Mouse (Mus musculus): ENCODE data around the gene Ntsr1.

Ntsr1 gene

DNA sequence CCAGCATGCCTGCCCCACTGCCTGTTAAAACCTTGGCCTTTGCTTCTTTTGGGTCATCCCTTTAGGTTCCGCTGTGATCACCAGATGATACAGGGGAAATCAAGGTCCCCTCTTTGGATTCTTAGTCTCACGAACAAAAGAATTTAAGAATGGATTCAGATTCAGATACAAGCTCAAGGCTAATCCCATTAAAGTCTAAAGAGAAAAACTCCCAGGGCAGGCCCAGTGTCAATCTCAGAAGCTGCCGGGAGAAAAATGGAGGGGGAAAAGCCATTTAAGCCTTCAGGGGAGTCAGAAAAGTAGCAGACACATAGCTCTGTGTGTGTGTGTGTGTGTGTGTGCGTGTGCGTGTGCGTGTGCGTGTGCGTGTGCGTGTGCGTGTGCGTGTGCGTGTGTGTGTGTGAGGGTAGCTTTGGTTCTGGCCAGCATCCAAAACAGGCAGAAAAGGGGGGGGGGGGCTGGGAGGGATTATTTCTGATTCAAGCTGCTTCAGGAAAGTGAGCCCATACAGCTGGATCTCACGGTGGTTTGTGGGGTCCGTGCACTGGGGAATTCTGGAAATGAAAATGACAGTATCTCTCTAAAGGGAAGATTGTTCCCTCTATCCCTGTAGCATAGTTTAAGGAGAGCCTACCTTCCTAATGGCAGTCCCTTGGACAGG, 8.8 kb downstream of the Ntsr1 start:
- no peak for DNase-seq (ENCODE audit: low read depth)

DNA sequence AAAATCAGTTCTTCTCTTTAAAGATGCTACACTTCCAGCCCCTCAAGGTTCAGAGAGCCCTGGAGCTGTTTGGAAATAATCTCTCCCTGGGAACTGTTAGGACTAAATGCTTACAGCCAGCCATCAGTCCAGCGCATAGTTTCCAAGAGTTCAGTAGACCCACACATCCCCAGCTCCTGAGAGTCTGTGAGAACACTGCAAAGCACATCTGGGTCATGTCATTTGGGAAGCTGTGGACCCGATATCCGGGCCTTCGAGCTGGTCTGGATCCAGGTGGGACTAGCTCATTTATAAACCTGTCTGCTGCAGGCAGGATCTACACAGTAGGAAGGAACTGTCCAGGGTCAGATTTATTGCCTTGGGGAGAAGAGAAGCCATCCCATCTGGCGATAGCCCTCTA, 11.1 kb downstream of the Ntsr1 start:
- no peak for DNase-seq (ENCODE audit: low read depth)

DNA sequence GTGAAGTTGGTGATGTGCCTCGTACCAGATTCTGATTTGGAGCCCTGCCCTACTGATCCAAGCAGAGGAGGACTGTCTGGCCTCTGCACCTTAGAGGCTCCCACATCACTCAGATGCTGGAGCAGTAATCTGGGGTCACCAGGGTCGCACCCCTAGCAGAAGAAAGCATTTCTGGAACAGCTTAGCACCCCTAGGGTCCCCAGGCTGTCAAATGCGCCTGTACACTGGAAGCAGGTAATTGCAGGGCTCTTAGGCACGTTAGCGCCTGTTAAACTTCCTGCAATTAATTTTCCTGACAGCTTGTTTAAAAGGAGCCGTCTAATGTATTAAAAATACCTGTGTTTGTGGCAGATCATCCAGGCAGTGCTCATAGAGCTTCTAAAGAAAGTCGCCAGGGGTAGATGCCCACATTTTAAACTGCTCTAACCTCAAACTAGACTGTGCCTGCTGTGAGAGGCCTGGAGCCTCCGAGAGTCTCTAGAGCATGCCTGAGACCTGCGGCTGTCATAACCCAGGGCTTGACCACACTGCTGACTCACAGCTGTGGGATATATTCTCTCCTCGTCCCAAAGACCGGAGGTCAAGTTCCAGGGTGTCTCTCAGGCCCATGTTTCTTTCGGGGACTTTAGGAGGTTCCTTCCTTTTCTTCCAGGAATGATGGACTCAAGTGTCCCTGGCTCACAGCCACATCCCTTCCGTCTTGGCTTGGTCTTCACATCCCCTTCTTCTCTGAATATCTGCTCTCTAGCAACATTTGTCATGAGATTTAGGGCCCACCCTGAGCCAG, 12.3 kb downstream of the Ntsr1 start:
- no peak for DNase-seq (ENCODE audit: low read depth)

DNA sequence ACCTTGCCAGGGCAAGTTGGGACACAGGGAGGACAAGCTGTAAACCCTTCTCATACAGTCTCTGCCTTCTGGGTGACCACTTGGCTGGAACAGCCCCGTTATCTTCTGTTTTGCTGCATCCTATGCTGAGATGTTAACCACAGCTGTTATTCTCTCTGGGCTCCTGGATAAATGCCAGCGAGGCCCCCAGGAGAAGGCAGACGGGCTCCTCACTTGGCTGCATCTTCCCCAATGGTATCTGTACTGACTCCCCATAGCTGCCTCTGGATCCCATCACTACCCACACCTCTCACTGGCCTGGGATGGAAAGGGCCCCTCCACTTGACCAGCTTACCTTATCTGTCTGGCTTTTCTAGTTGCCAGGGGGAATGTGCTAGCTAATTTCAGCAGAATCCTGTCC, 13.2 kb downstream of the Ntsr1 start:
- DNase-seq (ENCODE audit: low read depth): no peak

DNA sequence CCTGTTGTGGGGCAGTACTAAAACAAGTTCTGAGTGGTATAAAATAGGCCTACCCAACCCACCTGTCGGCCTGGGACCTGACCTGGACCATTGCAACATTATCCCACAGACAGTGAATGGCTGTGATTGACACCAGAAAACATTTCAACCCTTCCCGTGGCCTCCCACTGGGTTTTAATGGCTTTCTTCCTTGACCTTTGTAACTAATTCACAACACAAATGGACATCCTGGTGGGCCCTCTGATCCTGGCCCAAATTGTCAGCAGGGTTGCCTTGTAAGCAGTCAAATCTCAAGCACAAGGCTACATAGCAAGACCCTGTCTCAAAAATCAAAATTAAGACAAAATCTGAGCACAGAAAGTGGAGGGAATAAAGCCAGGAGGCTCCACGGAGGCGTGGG, 14.1 kb downstream of the Ntsr1 start:
- no peak for DNase-seq (ENCODE audit: low read depth)

DNA sequence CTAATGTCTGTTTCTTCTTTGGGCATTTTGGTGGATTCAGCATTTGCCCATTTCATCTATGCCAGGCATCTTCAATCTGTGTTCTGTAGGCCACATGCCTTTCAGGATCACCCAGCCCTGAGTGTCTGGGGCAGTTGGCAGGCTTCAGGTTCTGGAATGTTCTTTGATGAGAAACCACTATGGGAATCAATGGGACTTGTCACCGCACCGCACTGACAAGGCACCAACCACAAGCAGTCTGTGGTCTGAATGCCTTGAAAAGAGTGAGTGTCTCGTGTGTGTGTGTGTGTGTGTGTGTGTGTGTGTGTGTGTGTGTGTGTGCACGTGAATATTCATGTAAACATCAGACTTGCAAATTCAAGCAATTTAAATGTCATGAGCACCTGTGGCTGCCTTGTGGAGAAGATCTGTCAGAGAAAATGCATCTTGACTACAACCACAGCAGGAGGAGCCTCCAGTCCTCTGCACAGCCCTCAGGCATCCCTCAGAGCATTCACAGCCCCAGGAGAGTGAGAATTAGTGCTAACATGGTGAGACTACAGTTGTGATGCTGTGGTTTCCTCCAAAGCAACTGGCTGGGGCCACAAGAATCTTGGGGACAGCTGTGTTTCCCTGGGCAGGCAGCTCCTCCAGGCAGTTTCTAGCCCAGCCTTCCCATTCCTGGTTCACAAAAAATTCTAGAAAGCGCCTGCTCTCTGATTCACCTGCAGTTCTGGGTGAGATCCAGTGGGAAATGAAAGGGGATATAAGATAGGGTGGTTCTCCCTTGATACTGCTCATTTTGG, 21.9 kb downstream of the Ntsr1 start:
- no peak for DNase-seq (ENCODE audit: low read depth)

DNA sequence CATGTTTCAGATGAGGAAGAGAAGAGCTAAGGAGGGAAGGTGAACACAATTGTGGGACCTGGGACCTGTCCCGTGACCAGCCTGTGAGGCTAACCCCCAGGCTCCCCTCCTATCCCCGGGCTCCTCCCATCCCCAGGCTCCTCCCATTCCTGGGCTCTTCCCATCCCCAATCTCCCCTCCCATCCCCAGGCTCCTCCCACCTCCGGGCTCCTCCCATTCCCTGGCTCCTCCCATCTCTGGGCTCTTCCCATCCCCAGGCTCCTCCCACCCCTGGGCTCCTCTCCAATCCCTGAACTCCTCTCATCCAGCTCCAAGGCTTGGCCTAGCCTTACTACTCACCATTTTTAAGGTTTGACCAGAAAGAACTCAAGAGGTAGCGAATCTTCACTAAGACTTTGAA, 23.0 kb downstream of the Ntsr1 start:
- peak; percentile 6 for DNase-seq (ENCODE audit: low read depth)

DNA sequence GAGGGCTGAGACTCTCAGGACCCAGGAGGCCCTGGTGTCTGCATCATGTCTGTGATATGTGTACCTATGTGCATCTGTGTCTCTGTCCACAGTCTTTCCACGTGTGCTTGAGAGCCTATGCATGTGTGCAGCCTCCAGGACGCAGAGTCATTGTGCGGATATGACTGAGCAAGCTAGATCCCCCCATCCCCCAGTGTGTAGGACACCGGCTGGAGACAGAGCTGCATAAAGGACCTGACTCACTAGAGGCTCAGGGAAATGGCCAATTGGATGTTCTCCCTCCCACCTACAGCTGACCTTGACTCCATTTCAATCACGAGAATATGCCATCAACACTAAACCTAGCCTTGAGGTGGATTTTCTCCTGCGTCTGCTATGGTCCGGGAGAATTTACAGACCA, 27.7 kb downstream of the Ntsr1 start:
- no peak for DNase-seq (ENCODE audit: low read depth)

DNA sequence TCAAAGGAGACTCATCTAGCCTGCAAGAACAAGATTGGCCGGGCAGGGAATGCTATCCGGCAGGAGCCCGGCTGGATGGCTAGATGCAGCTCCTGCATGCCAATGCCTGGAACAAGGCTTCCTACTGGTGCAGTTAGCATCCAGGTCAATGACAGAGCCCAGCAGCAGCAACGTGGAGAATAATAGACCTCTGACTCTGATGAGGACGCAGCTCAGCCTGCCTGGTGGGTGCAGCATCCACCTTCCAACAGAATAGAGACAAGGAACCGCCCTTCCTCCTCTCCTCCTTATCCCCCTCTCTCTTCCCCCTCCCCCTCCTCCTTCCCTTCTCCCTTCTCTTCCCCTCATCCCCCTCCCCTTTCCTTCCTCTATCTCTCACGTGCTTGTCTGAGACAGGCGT, 28.1 kb downstream of the Ntsr1 start:
- DNase-seq (ENCODE audit: low read depth): no peak

DNA sequence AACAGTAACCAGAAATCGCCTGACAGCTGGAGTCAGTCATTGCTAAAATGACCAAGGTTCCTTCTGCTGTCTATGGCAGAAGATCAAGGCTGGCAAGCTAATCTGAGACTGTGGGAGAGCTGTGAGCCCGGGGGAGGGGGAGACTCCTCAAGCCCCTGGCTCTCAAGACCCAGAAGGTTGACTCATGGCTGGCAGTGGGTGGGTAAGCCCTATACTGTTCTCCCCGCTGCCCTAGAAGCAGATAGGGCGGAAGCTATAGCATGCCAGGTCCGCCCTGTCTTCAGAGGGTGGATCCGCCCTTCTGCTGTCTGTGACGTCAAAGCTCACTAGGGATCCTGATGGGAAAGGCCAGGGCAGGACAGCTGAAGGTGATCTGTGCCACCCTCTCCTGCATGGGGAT, 30.4 kb downstream of the Ntsr1 start:
- DNase-seq (ENCODE audit: low read depth): no peak

DNA sequence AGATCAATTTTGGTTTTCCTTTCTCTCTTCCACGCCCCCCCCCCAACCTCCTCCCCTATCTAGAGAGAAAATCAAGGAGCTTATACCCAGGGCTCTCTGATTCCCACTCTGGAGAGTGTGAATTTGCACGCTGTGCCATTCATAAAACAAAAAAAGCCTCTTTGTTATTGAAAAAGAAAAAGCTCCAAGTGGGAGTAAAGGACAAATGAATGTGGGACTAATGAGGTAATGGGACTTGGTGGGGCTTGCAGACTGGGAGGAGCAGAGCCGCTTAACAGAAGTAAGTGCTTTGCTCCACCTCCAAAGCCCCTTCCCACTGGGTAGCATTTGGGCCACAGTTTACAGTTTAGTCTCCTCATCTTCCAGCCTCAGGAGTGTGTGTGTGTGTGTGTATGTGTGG, 30.8 kb downstream of the Ntsr1 start:
- no peak for DNase-seq (ENCODE audit: low read depth)

DNA sequence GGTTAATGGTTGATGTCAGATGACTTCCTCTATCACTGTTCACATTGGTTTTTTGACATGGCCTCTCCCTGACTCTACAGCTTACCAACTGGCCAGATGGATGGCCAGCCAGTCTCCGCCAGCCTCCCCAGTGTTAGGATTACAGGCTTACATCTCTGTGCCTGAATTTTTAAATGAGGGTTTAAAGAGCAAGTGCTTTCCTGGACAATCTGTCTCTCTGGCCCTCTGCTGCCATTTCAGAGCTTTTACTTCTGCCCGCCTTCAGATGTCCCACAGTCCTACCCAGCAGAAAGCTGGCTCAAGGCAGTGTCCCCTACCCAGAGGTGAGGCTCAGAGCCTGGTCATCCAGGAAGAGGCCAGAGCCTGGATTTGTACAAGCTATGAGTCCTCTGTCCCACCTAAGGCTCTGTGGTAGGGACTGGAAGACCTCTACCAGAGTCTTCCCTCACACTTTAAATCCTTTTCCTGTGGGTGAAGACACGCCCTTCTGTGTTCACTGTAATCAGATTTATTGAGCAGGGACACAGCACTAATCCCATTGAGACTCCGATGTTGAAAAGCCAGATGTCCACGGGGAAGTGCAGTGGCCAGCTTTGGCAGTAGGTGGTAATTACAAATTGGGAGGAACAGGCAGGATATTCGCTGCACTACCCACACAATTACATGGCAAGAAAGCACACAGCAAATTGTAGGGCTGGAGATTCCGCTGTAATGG, 32.1 kb downstream of the Ntsr1 start:
- no peak for DNase-seq (ENCODE audit: low read depth)

DNA sequence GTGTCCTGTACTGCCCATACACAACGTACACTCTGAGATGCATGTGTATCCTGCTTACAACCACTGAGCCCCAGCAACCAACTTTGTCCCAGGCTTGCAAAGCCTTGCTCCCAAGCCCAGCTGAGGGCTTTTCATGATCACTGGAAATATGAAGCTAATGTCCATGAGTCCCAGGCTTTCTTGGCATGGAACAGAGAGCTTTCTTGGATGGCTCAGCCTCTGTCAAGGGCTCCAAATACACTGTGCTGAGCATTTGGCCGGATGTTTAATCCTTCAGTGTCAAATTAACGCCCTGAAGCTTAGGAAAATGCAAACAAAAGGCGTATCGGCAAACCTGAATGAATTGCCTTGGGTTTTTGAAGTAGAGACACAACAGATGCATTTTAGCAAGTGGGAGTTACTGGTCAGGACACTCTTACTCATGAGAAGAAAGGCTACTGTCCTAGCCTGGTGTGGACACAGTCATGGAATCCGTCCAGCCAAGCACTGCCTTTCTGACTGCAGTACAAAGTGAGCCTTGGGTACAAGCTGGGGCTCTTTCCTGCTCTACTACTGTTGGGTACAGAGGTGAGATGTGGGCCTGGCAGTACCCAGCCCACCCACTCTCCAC, 32.7 kb downstream of the Ntsr1 start:
- no peak for DNase-seq (ENCODE audit: low read depth)

DNA sequence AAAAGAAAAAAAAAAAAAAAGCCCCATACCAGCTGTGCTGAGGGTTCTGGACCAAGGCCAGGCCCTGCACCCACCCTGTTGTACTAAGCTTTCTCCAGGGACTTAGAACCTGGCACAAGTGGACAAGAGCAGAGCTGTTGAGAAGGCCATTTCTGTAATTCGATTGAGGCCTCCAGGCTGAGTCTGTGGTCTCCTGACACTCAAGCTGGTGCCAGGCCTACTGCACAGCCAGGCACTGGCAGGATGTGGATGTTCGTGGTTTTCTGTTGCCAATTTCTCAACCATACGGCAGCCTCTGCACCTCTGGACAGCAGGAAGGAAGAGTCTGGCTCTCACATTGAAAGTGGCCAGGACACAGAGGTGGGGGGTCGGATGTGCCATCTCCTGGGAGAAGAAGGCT, 33.5 kb downstream of the Ntsr1 start:
- no peak for DNase-seq (ENCODE audit: low read depth)

DNA sequence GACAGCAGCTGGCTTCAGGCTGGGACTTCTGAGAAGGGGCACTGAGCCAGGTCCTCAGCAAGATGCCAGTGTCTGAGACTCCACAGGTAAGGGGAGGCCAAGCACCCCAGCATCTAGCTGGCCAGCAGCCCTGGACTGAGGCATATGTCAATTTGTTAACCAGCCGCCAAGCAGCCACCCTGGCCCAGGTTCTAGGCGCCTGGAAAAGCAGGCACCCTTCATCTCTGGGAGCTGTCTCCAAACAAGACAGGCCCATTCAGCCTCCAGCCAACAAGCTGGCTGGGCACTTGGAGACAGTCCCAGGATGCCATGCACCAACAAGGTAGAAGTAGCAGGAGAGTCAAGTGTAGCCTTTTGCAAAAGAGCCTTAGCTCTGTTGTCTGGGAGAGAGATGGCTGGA, 43.9 kb downstream of the Ntsr1 start:
- no peak for DNase-seq (ENCODE audit: low read depth)

DNA sequence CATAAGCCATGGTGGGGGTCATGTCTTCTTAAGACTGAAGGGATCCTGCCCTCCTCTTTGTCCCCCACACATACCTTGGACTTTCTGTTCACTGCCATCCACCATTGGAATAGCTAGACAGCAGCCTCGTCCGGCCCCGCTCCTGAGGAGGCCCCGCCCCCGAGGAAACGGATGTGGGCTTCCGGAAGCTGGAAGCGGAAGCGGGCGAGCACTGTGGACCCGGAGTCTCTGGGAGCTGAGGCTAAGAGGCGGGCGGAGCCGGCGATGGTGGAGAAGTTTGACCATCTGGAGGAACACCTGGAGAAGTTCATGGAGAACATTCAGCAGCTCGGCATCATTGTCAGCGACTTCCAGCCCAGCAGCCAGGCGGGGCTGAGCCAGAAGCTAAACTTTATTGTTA, 45.3 kb downstream of the Ntsr1 start:
- DNase-seq (ENCODE audit: low read depth): no peak

DNA sequence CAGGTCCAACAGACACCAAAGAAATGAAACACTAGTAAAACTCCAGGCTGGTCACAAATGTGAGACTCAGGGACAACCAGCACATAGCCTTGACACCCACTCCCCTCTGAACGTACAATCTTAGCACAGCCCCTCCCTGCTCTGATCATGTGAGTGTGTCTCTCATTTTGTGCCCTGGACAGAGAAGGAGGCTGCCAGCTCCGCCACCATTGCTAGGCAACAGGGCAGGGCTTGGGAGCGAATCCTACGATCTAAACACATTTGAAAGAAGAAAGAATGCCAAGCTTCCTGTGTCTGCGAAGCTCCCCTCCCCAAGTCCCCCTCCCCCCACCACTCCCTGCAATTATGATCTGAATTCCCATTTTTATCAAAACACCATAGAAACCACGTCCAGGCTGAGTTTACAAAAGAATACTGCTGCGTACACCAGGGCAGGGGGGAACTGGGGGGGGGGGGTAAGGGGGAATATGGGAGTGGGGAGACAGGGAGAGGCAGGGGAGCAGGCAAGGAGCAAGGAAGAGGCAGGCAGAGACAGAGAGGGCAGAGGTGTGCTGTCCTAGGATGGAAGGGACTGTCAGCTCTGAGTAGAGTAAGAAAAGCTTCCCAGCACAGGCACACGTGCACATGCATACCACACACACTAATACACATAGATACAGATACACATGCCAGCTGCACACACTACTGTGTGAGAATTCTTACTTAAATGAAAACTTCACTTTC, 47.8 kb downstream of the Ntsr1 start:
- DNase-seq (ENCODE audit: low read depth): no peak

DNA sequence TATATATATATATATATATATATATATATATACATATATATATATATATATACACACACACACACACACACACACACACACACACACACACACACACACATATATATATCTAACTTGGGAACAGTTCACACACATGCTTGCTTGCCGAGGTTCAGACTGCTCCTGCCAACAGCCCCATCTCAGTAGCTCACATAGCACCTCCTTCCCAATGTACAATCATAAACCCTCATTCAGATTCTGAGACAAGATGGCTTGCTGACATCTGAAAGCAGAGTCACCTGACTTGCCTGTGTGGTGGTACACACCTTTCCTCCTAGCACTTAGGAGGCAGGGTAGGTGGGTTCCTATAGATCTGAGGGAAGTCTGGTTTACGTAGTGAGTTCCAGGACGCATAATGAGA, 52.6 kb downstream of the Ntsr1 start:
- DNase-seq (ENCODE audit: low read depth): no peak

DNA sequence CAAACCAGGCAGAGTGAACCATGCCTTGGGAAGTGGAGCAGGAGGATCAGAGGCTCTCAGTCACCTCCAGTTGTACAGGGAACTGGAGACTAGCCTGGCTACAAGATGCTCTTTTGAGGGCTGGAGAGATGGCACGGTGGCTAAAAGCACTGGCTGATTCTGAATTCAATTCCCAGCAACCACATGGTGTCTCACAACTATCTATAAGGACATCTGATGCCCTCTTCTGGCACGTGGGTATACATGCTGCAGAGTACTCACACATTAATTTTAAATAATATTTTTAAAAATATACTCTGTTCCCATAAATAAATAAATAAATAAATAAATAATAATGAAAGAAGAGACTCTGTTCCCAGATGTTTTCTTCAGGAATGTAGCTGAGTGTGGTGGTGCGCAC, 55.4 kb downstream of the Ntsr1 start:
- DNase-seq (ENCODE audit: low read depth): no peak

DNA sequence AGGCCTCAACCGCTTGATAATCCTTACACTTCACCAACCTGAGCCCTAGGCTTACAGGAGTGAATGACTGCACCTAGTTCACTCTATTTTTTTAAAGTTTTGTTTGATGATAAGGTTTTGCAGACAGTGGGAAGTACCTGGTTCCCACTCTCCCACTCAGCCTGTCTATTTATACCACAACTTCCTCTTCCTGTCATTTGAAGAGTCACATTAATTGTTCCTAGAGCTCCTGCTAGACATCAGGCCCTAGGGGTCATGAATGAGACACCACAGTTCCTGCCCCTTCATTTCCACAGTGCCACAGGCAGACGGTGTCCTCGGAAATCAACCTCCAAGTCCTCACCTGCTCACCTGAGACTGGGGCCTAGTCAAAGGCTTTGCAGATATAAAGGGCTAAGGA, 56.7 kb downstream of the Ntsr1 start:
- no peak for DNase-seq (ENCODE audit: low read depth)

DNA sequence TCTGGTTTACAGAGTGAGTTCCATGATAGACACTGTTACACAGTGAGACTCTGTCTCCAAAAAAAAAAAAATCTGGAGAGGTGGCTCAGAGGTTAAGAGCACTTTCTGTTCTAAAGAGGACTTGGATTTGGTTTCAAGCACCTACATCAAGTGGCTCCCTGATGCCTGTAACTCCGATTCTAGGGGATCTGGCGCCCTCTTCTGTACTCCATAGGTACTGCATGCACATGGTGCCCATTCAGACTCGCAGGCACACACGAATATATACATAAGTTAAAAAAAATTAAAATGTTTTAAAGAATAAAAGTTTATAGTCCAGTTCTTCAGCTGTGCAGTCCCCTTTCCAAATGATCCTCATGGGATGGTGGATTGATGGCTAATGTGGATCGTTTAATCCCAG, 60.5 kb downstream of the Ntsr1 start:
- peak; percentile 55 for DNase-seq (ENCODE audit: low read depth)

Measured in induced T-regulatory cell, adult 2 months (primary cell).